8 mouse cellular contexts compared by ENCODE assay signal in the genomic region with DNA sequence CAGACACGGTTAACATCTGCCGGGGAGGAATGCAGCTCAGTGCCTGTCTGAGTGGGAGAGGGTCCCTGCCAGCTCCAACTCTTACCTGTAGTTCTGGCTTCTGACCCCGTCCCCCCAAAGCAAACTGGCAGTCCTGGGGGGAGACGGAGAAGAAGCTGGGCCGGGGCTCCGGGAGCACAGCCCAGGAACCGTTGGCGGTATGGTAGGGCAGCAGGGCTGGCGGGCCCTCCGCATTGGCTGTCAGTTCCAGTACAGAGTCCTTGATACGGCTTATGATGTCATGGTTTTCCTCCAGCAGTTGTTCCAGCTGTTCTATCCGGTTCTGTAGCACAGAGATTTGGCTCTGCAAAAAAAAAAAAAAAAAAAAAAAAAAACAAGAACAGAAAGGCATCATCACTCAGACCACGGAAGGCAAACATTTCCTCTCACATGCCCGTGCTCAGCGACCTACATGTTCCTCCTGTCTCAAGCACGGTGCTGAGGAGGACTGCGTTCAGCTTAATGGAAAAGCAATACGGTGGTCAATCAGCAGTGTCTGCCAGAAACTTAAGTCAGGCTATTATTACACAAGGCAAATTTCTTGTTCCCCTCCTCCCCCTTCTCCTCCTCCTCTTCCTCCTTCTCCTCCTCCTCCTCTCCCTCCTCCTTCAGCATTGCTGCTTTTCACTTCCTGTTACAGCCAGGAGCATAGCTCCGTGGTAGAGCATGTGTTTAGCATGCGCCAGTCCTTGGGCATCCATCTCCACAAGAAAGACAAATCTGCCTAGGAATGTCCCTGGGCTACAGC. TPM values are rescaled to one million over a fixed set of nuclear protein-coding genes. Genes with fewer than 3 reads are reported as not detected.
DNase-seq lines count a peak whose midpoint lies in the region; ATAC-seq lines count a peak whose summit lies in the region.

No protein-coding gene starts in this region.

- no peak overlapping the region for H3K4me3 ChIP-seq in neural tube, embryonic 12.5 days
- 0 out of 2 replicates have a peak overlapping the region, but pooled peaks have one; percentile 4 for H3K4me3 ChIP-seq in embryonic facial prominence, embryonic 12.5 days
- peak overlapping the region; percentile 74; the same call in 1 of the 2 replicates for H3K4me3 ChIP-seq in limb, embryonic 10.5 days
- no peak overlapping the region for H3K4me3 ChIP-seq in forebrain, embryonic 15.5 days

- no peak for DNase-seq in neural tube, embryonic 10.5 days (ENCODE audit: extremely low spot score, low spot score)
- DNase-seq in limb, embryonic 10.5 days (ENCODE audit: low spot score) = no peak
- peak; percentile 88 for DNase-seq in splenic B cell, adult 2 months (ENCODE audit: low read depth, low spot score)
- DNase-seq in yolk sac, embryonic 10.5 days (ENCODE audit: low spot score) = no peak
- DNase-seq in ovary, postnatal 10 days (ENCODE audit: low spot score) = no peak

- 88% methylated on average over 20 of the region's 20 CpGs for WGBS in neural tube, embryonic 12.5 days
- WGBS in embryonic facial prominence, embryonic 12.5 days = 77% methylated on average over 20 of the region's 20 CpGs
- WGBS in limb, embryonic 10.5 days = 84% methylated on average over 20 of the region's 20 CpGs
- 85% methylated on average over 20 of the region's 20 CpGs for WGBS in forebrain, embryonic 15.5 days

- H3K4me1 ChIP-seq in neural tube, embryonic 12.5 days = peaks cover 14% of the 10 kb centered on the region
- H3K4me1 ChIP-seq in embryonic facial prominence, embryonic 12.5 days = peaks cover 15% of the 10 kb centered on the region
- peaks cover 25% of the 10 kb centered on the region for H3K4me1 ChIP-seq in limb, embryonic 10.5 days
- H3K4me1 ChIP-seq in forebrain, embryonic 15.5 days = peaks cover 12% of the 10 kb centered on the region

- no peaks in the 10 kb centered on the region for H3K27me3 ChIP-seq in neural tube, embryonic 12.5 days (replicated peaks)
- H3K27me3 ChIP-seq in embryonic facial prominence, embryonic 12.5 days = no peaks in the 10 kb centered on the region
- no peaks in the 10 kb centered on the region for H3K27me3 ChIP-seq in limb, embryonic 10.5 days (ENCODE audit: low read depth, poor library complexity, severe bottlenecking)
- no peaks in the 10 kb centered on the region for H3K27me3 ChIP-seq in splenic B cell, adult 2 months (ENCODE audit: control insufficient read depth, insufficient read depth, low read length, poor library complexity, severe bottlenecking)
- H3K27me3 ChIP-seq in forebrain, embryonic 15.5 days = no peaks in the 10 kb centered on the region

- no peak overlapping the region for H3K27ac ChIP-seq in neural tube, embryonic 12.5 days
- peak overlapping the region; percentile 46; the same call in 1 of the 2 replicates for H3K27ac ChIP-seq in embryonic facial prominence, embryonic 12.5 days
- H3K27ac ChIP-seq in limb, embryonic 10.5 days = 0 out of 2 replicates have a peak overlapping the region, but pooled peaks have one; percentile 12
- no peak overlapping the region for H3K27ac ChIP-seq in forebrain, embryonic 15.5 days (replicated peaks)

- peaks cover 42% of the 10 kb centered on the region for H3K36me3 ChIP-seq in neural tube, embryonic 12.5 days
- H3K36me3 ChIP-seq in embryonic facial prominence, embryonic 12.5 days = peaks cover 42% of the 10 kb centered on the region
- peaks cover 48% of the 10 kb centered on the region for H3K36me3 ChIP-seq in limb, embryonic 10.5 days
- no peaks in the 10 kb centered on the region; the same call in 1 of the 2 replicates for H3K36me3 ChIP-seq in splenic B cell, adult 2 months (ENCODE audit: control insufficient read depth, insufficient read depth, low read length, poor library complexity, severe bottlenecking)
- peaks cover 38% of the 10 kb centered on the region for H3K36me3 ChIP-seq in forebrain, embryonic 15.5 days

- no peak for ATAC-seq in neural tube, embryonic 12.5 days (ENCODE audit: low FRiP score, low read depth)
- no peak for ATAC-seq in embryonic facial prominence, embryonic 12.5 days (ENCODE audit: insufficient number of reproducible peaks, insufficient read depth, low FRiP score, low TSS enrichment)
- no peak for ATAC-seq in forebrain, embryonic 15.5 days (replicated peaks)

- H3K9me3 ChIP-seq in neural tube, embryonic 12.5 days = no peaks in the 10 kb centered on the region
- H3K9me3 ChIP-seq in embryonic facial prominence, embryonic 12.5 days = no peaks in the 10 kb centered on the region
- no peaks in the 10 kb centered on the region for H3K9me3 ChIP-seq in limb, embryonic 10.5 days (replicated peaks)
- no peaks in the 10 kb centered on the region for H3K9me3 ChIP-seq in forebrain, embryonic 15.5 days

- peak overlapping the region; percentile 80 for H3K4me2 ChIP-seq in neural tube, embryonic 12.5 days (replicated peaks)
- H3K4me2 ChIP-seq in embryonic facial prominence, embryonic 12.5 days (replicated peaks) = peak overlapping the region; percentile 67
- H3K4me2 ChIP-seq in forebrain, embryonic 15.5 days (replicated peaks) = no peak overlapping the region

- H3K9ac ChIP-seq in neural tube, embryonic 12.5 days = no peak overlapping the region
- 0 out of 2 replicates have a peak overlapping the region, but pooled peaks have one; percentile 10 for H3K9ac ChIP-seq in embryonic facial prominence, embryonic 12.5 days
- H3K9ac ChIP-seq in forebrain, embryonic 15.5 days (replicated peaks) = no peak overlapping the region

RNA-seq across cellular contexts. Expression of gene Man2a2, which starts 2.3 kb away (rescaled TPM):
- polyA plus RNA-seq in neural tube, embryonic 12.5 days (2016; fragmentation: Nextera tagmentation; extraction: Ambion mirVana) = 25.0 and 25.5 TPM in 2 replicates
- polyA plus RNA-seq in embryonic facial prominence, embryonic 12.5 days (2016; fragmentation: Nextera tagmentation; extraction: Ambion mirVana) = 31.0 and 31.6 TPM in 2 replicates
- 19.7 and 23.1 TPM in 2 replicates for polyA plus RNA-seq in limb, embryonic 10.5 days (2016; fragmentation: Nextera tagmentation; extraction: Ambion mirVana)
- polyA plus RNA-seq in forebrain, embryonic 15.5 days (2015; fragmentation: Nextera tagmentation; extraction: Ambion mirVana) = 19.2 and 20.3 TPM in 2 replicates

RNA-seq across cellular contexts. Expression of gene Fes, which starts 18.9 kb away (rescaled TPM):
- 7.7 and 9.0 TPM in 2 replicates for polyA plus RNA-seq in neural tube, embryonic 12.5 days (2016; fragmentation: Nextera tagmentation; extraction: Ambion mirVana)
- polyA plus RNA-seq in embryonic facial prominence, embryonic 12.5 days (2016; fragmentation: Nextera tagmentation; extraction: Ambion mirVana) = 11.0 and 12.2 TPM in 2 replicates
- polyA plus RNA-seq in limb, embryonic 10.5 days (2016; fragmentation: Nextera tagmentation; extraction: Ambion mirVana) = 7.6 and 13.2 TPM in 2 replicates
- 2.6 and 3.3 TPM in 2 replicates for polyA plus RNA-seq in forebrain, embryonic 15.5 days (2015; fragmentation: Nextera tagmentation; extraction: Ambion mirVana)

RNA-seq across cellular contexts. Expression of gene Hddc3, which starts 25.9 kb away (rescaled TPM):
- polyA plus RNA-seq in neural tube, embryonic 12.5 days (2016; fragmentation: Nextera tagmentation; extraction: Ambion mirVana) = 20.6 and 21.1 TPM in 2 replicates
- polyA plus RNA-seq in embryonic facial prominence, embryonic 12.5 days (2016; fragmentation: Nextera tagmentation; extraction: Ambion mirVana) = 23.2 and 27.4 TPM in 2 replicates
- 21.0 and 25.6 TPM in 2 replicates for polyA plus RNA-seq in limb, embryonic 10.5 days (2016; fragmentation: Nextera tagmentation; extraction: Ambion mirVana)
- polyA plus RNA-seq in forebrain, embryonic 15.5 days (2015; fragmentation: Nextera tagmentation; extraction: Ambion mirVana) = 23.0 and 25.4 TPM in 2 replicates

RNA-seq across cellular contexts. Expression of gene Unc45a, which starts 28.0 kb away (rescaled TPM):
- polyA plus RNA-seq in neural tube, embryonic 12.5 days (2016; fragmentation: Nextera tagmentation; extraction: Ambion mirVana) = 55.8 and 59.9 TPM in 2 replicates
- polyA plus RNA-seq in embryonic facial prominence, embryonic 12.5 days (2016; fragmentation: Nextera tagmentation; extraction: Ambion mirVana) = 60.3 and 61.0 TPM in 2 replicates
- 51.8 and 53.3 TPM in 2 replicates for polyA plus RNA-seq in limb, embryonic 10.5 days (2016; fragmentation: Nextera tagmentation; extraction: Ambion mirVana)
- 48.2 and 54.3 TPM in 2 replicates for polyA plus RNA-seq in forebrain, embryonic 15.5 days (2015; fragmentation: Nextera tagmentation; extraction: Ambion mirVana)

RNA-seq across cellular contexts. Expression of gene Furin, which starts 36.4 kb away (rescaled TPM):
- 6.3 and 6.5 TPM in 2 replicates for polyA plus RNA-seq in neural tube, embryonic 12.5 days (2016; fragmentation: Nextera tagmentation; extraction: Ambion mirVana)
- 9.7 and 10.7 TPM in 2 replicates for polyA plus RNA-seq in embryonic facial prominence, embryonic 12.5 days (2016; fragmentation: Nextera tagmentation; extraction: Ambion mirVana)
- 8.8 and 9.4 TPM in 2 replicates for polyA plus RNA-seq in limb, embryonic 10.5 days (2016; fragmentation: Nextera tagmentation; extraction: Ambion mirVana)
- 4.8 and 4.9 TPM in 2 replicates for polyA plus RNA-seq in forebrain, embryonic 15.5 days (2015; fragmentation: Nextera tagmentation; extraction: Ambion mirVana)

Comparison
In these comparisons a context has a peak if more than half of its experiments do, and no peak if none do; other contexts are left out.
1. H3K27ac ChIP-seq: peak in embryonic facial prominence, embryonic 12.5 days (single experiment) and limb, embryonic 10.5 days (single experiment); none in neural tube, embryonic 12.5 days (single experiment) and forebrain, embryonic 15.5 days (single experiment).
2. H3K4me3 ChIP-seq: peak in embryonic facial prominence, embryonic 12.5 days (single experiment) and limb, embryonic 10.5 days (single experiment); none in neural tube, embryonic 12.5 days (single experiment) and forebrain, embryonic 15.5 days (single experiment).